Mouse (Mus musculus) forebrain, embryonic 16.5 days (tissue): ENCODE results near the gene Col25a1. TPM values are rescaled to one million over a fixed set of nuclear protein-coding genes. Genes with fewer than 3 reads are reported as not detected.
A peak's percentile ranks its signal among the peaks of the same experiment; 100 is the strongest.

ENCODE experiments used
- ATAC-seq: fragments of 200-750 bp; cut with Nextera tagmentation; 2 replicates; pipeline ENCODE4 v1.8.0; 2017; ENCODE audit warnings: mild to moderate bottlenecking, moderate library complexity
- H3K27ac ChIP-seq: fragments of 300-500 bp; sonication (generic); 2 replicates; pipeline ENCODE4 v1.5.1; 2014; ENCODE audit warnings: low read length, control low read depth
- H3K27me3 ChIP-seq: fragments of 300-500 bp; sonication (generic); replicated peaks from 2 replicates; pipeline ENCODE4 v1.6.1; 2014; ENCODE audit warnings: low read length; ENCODE audit not compliant: control insufficient read depth, insufficient read depth
- H3K36me3 ChIP-seq: fragments of 300-500 bp; sonication (generic); 2 replicates; pipeline ENCODE4 v1.6.1; 2014; ENCODE audit not compliant: control insufficient read depth, insufficient read depth
- H3K4me1 ChIP-seq: fragments of 300-500 bp; sonication (generic); replicated peaks from 2 replicates; pipeline ENCODE4 v1.6.1; 2014; ENCODE audit warnings: low read length; ENCODE audit not compliant: control insufficient read depth, insufficient read depth
- H3K4me2 ChIP-seq: fragments of 300-500 bp; sonication (generic); 2 replicates; pipeline ENCODE4 v1.6.1; 2014; ENCODE audit warnings: mild to moderate bottlenecking, low read length, control low read depth
- H3K4me3 ChIP-seq: fragments of 300-500 bp; sonication (generic); replicated peaks from 2 replicates; pipeline ENCODE4 v1.5.1; 2014; ENCODE audit warnings: mild to moderate bottlenecking, low read length, control low read depth
- H3K9ac ChIP-seq: fragments of 300-500 bp; sonication (generic); replicated peaks from 2 replicates; pipeline ENCODE4 v1.6.1; 2014; ENCODE audit warnings: low read depth, low read length, control low read depth
- H3K9me3 ChIP-seq: fragments of 300-500 bp; sonication (generic); 2 replicates; pipeline ENCODE4 v1.6.1; 2016; ENCODE audit warnings: low read length; ENCODE audit not compliant: control insufficient read depth
- WGBS: fragments of 180-500 bp; shearing (Covaris S2); extraction: QIAGEN DNeasy Blood & Tissue Kit; methylation state at CpG from one replicate; pipeline ENCODE4 v1.1.7; 2014; 5-methylcytosine and 5-hydroxymethylcytosine counted together
- polyA plus RNA-seq: library from polyadenylated mRNA; unstranded; fragments of >200 nt; fragmentation: Nextera tagmentation; extraction: Ambion mirVana; gene quantifications from 2 replicates; pipeline ENCODE4 v1.2.1, GENCODE M21; 2015

Gene Col25a1
- polyA plus RNA-seq, 1 experiment from 2014 or later, result 6.3 TPM

GRCm38 (mm10) chr3:130595050-130595449 lies 463.7 kb downstream of the Col25a1 start:
- no peak overlapping the region for H3K4me3 ChIP-seq
- no peaks in the 10 kb centered on the region for H3K36me3 ChIP-seq
- H3K4me1 ChIP-seq, result no peaks in the 10 kb centered on the region
- H3K9me3 ChIP-seq, result no peaks in the 10 kb centered on the region
- WGBS, result 91% methylated on average over 8 of the region's 8 CpGs
- H3K4me2 ChIP-seq, result no peak overlapping the region
- H3K9ac ChIP-seq, result no peak overlapping the region
- H3K27ac ChIP-seq, result no peak overlapping the region
- no peaks in the 10 kb centered on the region for H3K27me3 ChIP-seq
- ATAC-seq, result no peak

GRCm38 (mm10) chr3:130601491-130601890 lies 470.2 kb downstream of the Col25a1 start:
- no peak for ATAC-seq
- 74% methylated on average over 10 of the region's 10 CpGs for WGBS
- H3K27me3 ChIP-seq, result no peaks in the 10 kb centered on the region
- no peaks in the 10 kb centered on the region for H3K9me3 ChIP-seq
- H3K27ac ChIP-seq, result no peak overlapping the region
- no peak overlapping the region for H3K4me2 ChIP-seq
- no peaks in the 10 kb centered on the region for H3K4me1 ChIP-seq
- H3K4me3 ChIP-seq, result no peak overlapping the region
- H3K36me3 ChIP-seq, result no peaks in the 10 kb centered on the region
- no peak overlapping the region for H3K9ac ChIP-seq

GRCm38 (mm10) chr3:130607924-130608323 lies 476.6 kb downstream of the Col25a1 start:
- Histone ChIP-seq H3K4me2 (no peak overlapping the region), H3K4me3 (no peak overlapping the region), H3K27ac (no peak overlapping the region), H3K27me3 (no peaks in the 10 kb centered on the region), H3K4me1 (no peaks in the 10 kb centered on the region), H3K9ac (no peak overlapping the region), H3K9me3 (no peaks in the 10 kb centered on the region), H3K36me3 (no peaks in the 10 kb centered on the region)
- no peak for ATAC-seq
- 89% methylated on average over 2 of the region's 2 CpGs for WGBS

GRCm38 (mm10) chr3:130614444-130614843 lies 483.1 kb downstream of the Col25a1 start:
- WGBS, result 84% methylated on average over 9 of the region's 9 CpGs
- ATAC-seq, result no peak

GRCm38 (mm10) chr3:130615625-130616024 lies 484.3 kb downstream of the Col25a1 start:
- no peaks in the 10 kb centered on the region for H3K9me3 ChIP-seq
- H3K27me3 ChIP-seq, result no peaks in the 10 kb centered on the region
- WGBS, result 62% methylated on average over 8 of the region's 8 CpGs
- no peaks in the 10 kb centered on the region; the same call in 1 of the 2 replicates for H3K4me1 ChIP-seq
- H3K9ac ChIP-seq, result no peak overlapping the region
- no peak for ATAC-seq
- H3K4me2 ChIP-seq, result no peak overlapping the region
- no peak overlapping the region for H3K4me3 ChIP-seq
- no peak overlapping the region for H3K27ac ChIP-seq
- no peaks in the 10 kb centered on the region for H3K36me3 ChIP-seq

More at GRCm38 (mm10) chr3:130614444-130614843, 483.1 kb downstream of the Col25a1 start:
- H3K36me3 ChIP-seq, result no peaks in the 10 kb centered on the region
- no peak overlapping the region for H3K9ac ChIP-seq
- H3K27me3 ChIP-seq, result no peaks in the 10 kb centered on the region
- H3K27ac ChIP-seq, result no peak overlapping the region
- no peak overlapping the region for H3K4me2 ChIP-seq
- no peaks in the 10 kb centered on the region for H3K9me3 ChIP-seq
- no peak overlapping the region for H3K4me3 ChIP-seq
- no peaks in the 10 kb centered on the region for H3K4me1 ChIP-seq

- Histone ChIP-seq H3K27ac (no peak within 1 kb of the TSS), H3K9ac (no peak within 1 kb of the TSS), H3K27me3 (no peaks in the 10 kb centered on the region), H3K4me3 (no peak within 1 kb of the TSS), H3K9me3 (no peaks in the 10 kb centered on the region), H3K4me1 (no peaks in the 10 kb centered on the region; the same call in 1 of the 2 replicates), H3K4me2 (peak within 1 kb of the TSS; percentile 22), H3K36me3 (no peaks in the 10 kb centered on the region)
- 6% methylated on average over 10 of the region's 10 CpGs for WGBS
- no peak; the same call in 1 of the 2 replicates for ATAC-seq
These were observed 486.2 kb downstream of the Col25a1 start, which contains the start of gene Etnppl for GRCm38 (mm10) chr3:130617439-130617898. TSS of gene Etnppl (plus strand) at chr3:130617448.

- Histone ChIP-seq H3K9me3 (no peaks in the 10 kb centered on the region), H3K27me3 (no peaks in the 10 kb centered on the region), H3K4me1 (no peaks in the 10 kb centered on the region; the same call in 1 of the 2 replicates), H3K9ac (no peak overlapping the region), H3K27ac (no peak overlapping the region), H3K36me3 (no peaks in the 10 kb centered on the region), H3K4me2 (peak overlapping the region; percentile 23), H3K4me3 (no peak overlapping the region)
- peak; percentile 57; the same call in 1 of the 2 replicates for ATAC-seq
- WGBS, result 46% methylated on average over 12 of the region's 12 CpGs
These were observed 489.3 kb downstream of the Col25a1 start for GRCm38 (mm10) chr3:130620517-130621146.

- Histone ChIP-seq H3K27ac (no peak overlapping the region), H3K9ac (no peak overlapping the region), H3K9me3 (no peaks in the 10 kb centered on the region), H3K4me3 (no peak overlapping the region), H3K36me3 (no peaks in the 10 kb centered on the region), H3K4me1 (no peaks in the 10 kb centered on the region), H3K27me3 (no peaks in the 10 kb centered on the region), H3K4me2 (no peak overlapping the region)
- whole genome bisulfite sequencing, result 95% methylated on average over 5 of the region's 5 CpGs
- no peak for ATAC-seq
These were observed 497.1 kb downstream of the Col25a1 start for GRCm38 (mm10) chr3:130628358-130628757.

GRCm38 (mm10) chr3:130633859-130634258 lies 502.6 kb downstream of the Col25a1 start:
- Histone ChIP-seq H3K9ac (no peak overlapping the region), H3K36me3 (no peaks in the 10 kb centered on the region), H3K27me3 (no peaks in the 10 kb centered on the region), H3K4me1 (no peaks in the 10 kb centered on the region), H3K4me2 (no peak overlapping the region), H3K27ac (no peak overlapping the region), H3K9me3 (no peaks in the 10 kb centered on the region), H3K4me3 (no peak overlapping the region)
- ATAC-seq, result no peak
- WGBS, result 75% methylated on average over 5 of the region's 5 CpGs
